15 mouse cellular contexts compared by ENCODE assay signal in the genomic region with DNA sequence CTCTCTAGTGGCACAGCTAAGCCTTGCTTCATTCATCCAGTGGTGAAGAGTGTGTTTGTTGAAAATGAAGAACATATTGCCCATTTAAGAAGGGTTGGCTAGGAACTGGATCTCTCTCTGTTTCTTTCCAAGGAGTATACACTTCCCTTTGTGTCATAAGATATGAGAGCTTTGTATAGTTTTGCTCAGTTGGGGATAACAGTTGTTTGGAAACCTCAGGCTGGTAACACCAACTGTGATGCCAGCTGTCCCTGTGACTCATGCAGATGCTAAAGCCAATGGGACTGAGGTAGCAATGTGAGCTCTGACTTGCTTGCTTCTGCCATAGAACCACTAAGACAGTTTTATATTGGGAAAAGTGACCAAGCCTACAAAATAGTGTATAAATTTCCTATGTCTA. TPM values are rescaled to one million over a fixed set of nuclear protein-coding genes. Genes with fewer than 3 reads are reported as not detected.
DNase-seq lines count a peak whose midpoint lies in the region; ATAC-seq lines count a peak whose summit lies in the region.
"Had no signal": no experiment of that assay in that cellular context is flagged by ENCODE, and none has a peak within 500 bp of the region (broad histone marks: within the 10 kb centered on the region; RNA-seq: fewer than 3 reads in every experiment).

No protein-coding gene starts in this region.

- intact Hi-C loops in left cerebral cortex, postnatal 4 days (cut with DNase I) = no loop called here

- H3K27me3 ChIP-seq in neural tube, embryonic 15.5 days (replicated peaks) = peaks cover 6% of the 10 kb centered on the region; the same call in 1 of the 2 replicates
- H3K27me3 ChIP-seq: liver, embryonic 13.5 days; midbrain, embryonic 12.5 days had no signal

- peak; percentile 45 for DNase-seq in left cerebral cortex, adult 11 months (ENCODE audit: low spot score)
- no peak for DNase-seq in left cerebral cortex, postnatal 4 days
- peak; percentile 32 for DNase-seq in Muller cell, postnatal 12 days (ENCODE audit: inconsistent ontology term)
- no peak for DNase-seq in heart, adult 9 months (ENCODE audit: low spot score in 2 of 2)
- DNase-seq: cerebellum, adult 2 months; heart, postnatal 4 days; liver, embryonic 13.5 days; lung, postnatal 10 days had no signal

- H3K79me2 ChIP-seq in macrophage (ENCODE audit: inconsistent target) = peaks cover 54% of the 10 kb centered on the region

- peaks cover 8% of the 10 kb centered on the region; the same call in 1 of the 2 replicates for H3K36me3 ChIP-seq in macrophage (ENCODE audit: inconsistent target)
- H3K36me3 ChIP-seq in neural tube, embryonic 15.5 days = no peaks in the 10 kb centered on the region
- H3K36me3 ChIP-seq: heart, embryonic 10.5 days; liver, embryonic 13.5 days; midbrain, embryonic 12.5 days had no signal

- H3K4me2 ChIP-seq in neural tube, embryonic 15.5 days = no peak overlapping the region
- H3K4me2 ChIP-seq: liver, embryonic 13.5 days; midbrain, embryonic 12.5 days had no signal

- peak overlapping the region; percentile 33; the same call in 1 of the 2 replicates for H3K27ac ChIP-seq in macrophage
- no peak overlapping the region for H3K27ac ChIP-seq in neural tube, embryonic 15.5 days (replicated peaks)
- H3K27ac ChIP-seq: heart, embryonic 10.5 days; liver, embryonic 13.5 days; midbrain, embryonic 12.5 days had no signal

- no peaks in the 10 kb centered on the region for H3K9me3 ChIP-seq in neural tube, embryonic 15.5 days (replicated peaks)
- H3K9me3 ChIP-seq: heart, embryonic 10.5 days; liver, embryonic 13.5 days; midbrain, embryonic 12.5 days had no signal

- H3K9ac ChIP-seq in neural tube, embryonic 15.5 days (replicated peaks) = no peak overlapping the region
- H3K9ac ChIP-seq: liver, embryonic 13.5 days; midbrain, embryonic 12.5 days had no signal

- peak; percentile 40 for ATAC-seq in granulocyte monocyte progenitor cell, adult 5-6 weeks (replicated peaks; ENCODE audit: poor library complexity, severe bottlenecking)
- no peak for ATAC-seq in neural tube, embryonic 15.5 days (ENCODE audit: low FRiP score)
- ATAC-seq: activated CD4-positive, CD25-positive, alpha-beta regulatory T cell, adult 4 months had no signal

- no peak overlapping the region for H3K4me3 ChIP-seq in macrophage (ENCODE audit: inconsistent target)
- no peak overlapping the region for H3K4me3 ChIP-seq in neural tube, embryonic 15.5 days (replicated peaks)
- H3K4me3 ChIP-seq: erythroblast, embryonic 14.5 days; heart, embryonic 10.5 days; liver, embryonic 13.5 days; midbrain, embryonic 12.5 days had no signal

- peaks cover 14% of the 10 kb centered on the region for H3K4me1 ChIP-seq in neural tube, embryonic 15.5 days
- H3K4me1 ChIP-seq: liver, embryonic 13.5 days; midbrain, embryonic 12.5 days had no signal

RNA-seq across cellular contexts. Expression of a gene that starts 8.2 kb away (rescaled TPM):
- total RNA-seq in left cerebral cortex, postnatal 4 days (2021) = under 1 TPM; 0.66 to 0.89 TPM
- total RNA-seq in granulocyte monocyte progenitor cell, adult 5-6 weeks (2014; fragmentation: Nextera tagmentation) = 0.26 TPM in 1 of 2 replicates, not detected in the other
- 0.47 and 1.1 TPM in 2 replicates for total RNA-seq in granulocyte monocyte progenitor cell, adult 5-6 weeks (2017)
- 100 to 1,000 TPM in 17 of 26 experiments, 10 to 100 TPM in 9; 26.8 to 294 (median 136) TPM for total RNA-seq in macrophage (2018; cell fraction: chromatin; rRNA removed)
- 10 to 100 TPM in 14 of 26 experiments, 1 to 10 TPM in 12; 3.3 to 31.6 (median 11.4) TPM for total RNA-seq in macrophage (2018; cell fraction: cytosol; rRNA removed)
- 100 to 1,000 TPM in 10 of 26 experiments, 10 to 100 TPM in 16; 17.1 to 234 (median 86.3) TPM for total RNA-seq in macrophage (2018; cell fraction: nucleus; rRNA removed)
- 2.4 to 4.6 TPM (median 2.9 TPM) in 3 replicates for polyA plus RNA-seq in macrophage (2018)
- polyA plus RNA-seq in neural tube, embryonic 15.5 days (2015; fragmentation: Nextera tagmentation; extraction: Ambion mirVana) = 0.09 and 0.12 TPM in 2 replicates
- polyA plus RNA-seq: erythroblast, embryonic 14.5 days had no signal

RNA-seq across cellular contexts. Expression of a gene that starts 19.4 kb away (rescaled TPM):
- total RNA-seq in left cerebral cortex, postnatal 4 days (2021) = under 1 TPM; 0.84 to 0.89 TPM
- total RNA-seq in granulocyte monocyte progenitor cell, adult 5-6 weeks (2014; fragmentation: Nextera tagmentation) = 17.6 and 25.0 TPM in 2 replicates
- total RNA-seq in granulocyte monocyte progenitor cell, adult 5-6 weeks (2017) = 9.9 and 10.9 TPM in 2 replicates
- 100 to 1,000 TPM in 18 of 26 experiments, 10 to 100 TPM in 8; 59.2 to 205 (median 116) TPM for total RNA-seq in macrophage (2018; cell fraction: chromatin; rRNA removed)
- total RNA-seq in macrophage (2018; cell fraction: cytosol; rRNA removed) = 100 to 1,000 TPM in 8 of 26 experiments, 10 to 100 TPM in 18; 61.2 to 130 (median 81.0) TPM
- 100 to 1,000 TPM in 16 of 26 experiments, 10 to 100 TPM in 10; 69.4 to 210 (median 108) TPM for total RNA-seq in macrophage (2018; cell fraction: nucleus; rRNA removed)
- polyA plus RNA-seq in macrophage (2018) = 46.2 to 58.6 TPM (median 53.5 TPM) in 3 replicates
- 1.2 and 2.4 TPM in 2 replicates for polyA plus RNA-seq in neural tube, embryonic 15.5 days (2015; fragmentation: Nextera tagmentation; extraction: Ambion mirVana)

RNA-seq across cellular contexts. Expression of a gene that starts 41.5 kb away (rescaled TPM):
- 10 to 100 TPM; 34.9 to 36.1 TPM for total RNA-seq in left cerebral cortex, postnatal 4 days (2021)
- total RNA-seq in granulocyte monocyte progenitor cell, adult 5-6 weeks (2014; fragmentation: Nextera tagmentation) = 26.9 and 30.2 TPM in 2 replicates
- 31.1 and 35.8 TPM in 2 replicates for total RNA-seq in granulocyte monocyte progenitor cell, adult 5-6 weeks (2017)
- total RNA-seq in macrophage (2018; cell fraction: chromatin; rRNA removed) = 100 to 1,000 TPM in 10 of 26 experiments, 10 to 100 TPM in 16; 36.7 to 122 (median 88.6) TPM
- total RNA-seq in macrophage (2018; cell fraction: cytosol; rRNA removed) = 10 to 100 TPM; 24.5 to 41.6 (median 32.2) TPM
- total RNA-seq in macrophage (2018; cell fraction: nucleus; rRNA removed) = 100 to 1,000 TPM in 2 of 26 experiments, 10 to 100 TPM in 24; 30.1 to 117 (median 61.3) TPM
- 15.8 to 23.3 TPM (median 18.4 TPM) in 3 replicates for polyA plus RNA-seq in macrophage (2018)
- polyA plus RNA-seq in neural tube, embryonic 15.5 days (2015; fragmentation: Nextera tagmentation; extraction: Ambion mirVana) = 15.6 and 16.1 TPM in 2 replicates

Comparison
In these comparisons a context has a peak if more than half of its experiments do, and no peak if none do; other contexts are left out.
1. DNase-seq: peak in left cerebral cortex, adult 11 months (single experiment) and Muller cell, postnatal 12 days (single experiment); none in left cerebral cortex, postnatal 4 days (single experiment) and heart, adult 9 months (0 of 2).
2. RNA of a gene that starts 19.4 kb away (total RNA-seq): 9.9 to 25.0 TPM in granulocyte monocyte progenitor cell, adult 5-6 weeks; 0.84 to 0.89 TPM in left cerebral cortex, postnatal 4 days; every median in the first group is over 4 times any median in the second.